20 mouse cellular contexts compared by ENCODE assay signal in genomic region chr12:71379626-71380423, GRCm38 (mm10).
DNase-seq lines count a peak whose midpoint lies in the region; ATAC-seq and TF ChIP-seq lines count a peak whose summit lies in the region.
"Had no signal": no experiment of that assay in that cellular context is flagged by ENCODE, and none has a peak within 500 bp of the region (broad histone marks: within the 10 kb centered on the region; RNA-seq: fewer than 3 reads in every experiment).

No protein-coding gene starts in this region.

- no peak for TF ChIP-seq POLR2A in kidney, adult 2 months (IDR thresholded peaks at IDR 0.05; ENCODE audit: low read depth, low read length)

- no peaks in the 10 kb centered on the region for H3K27me3 ChIP-seq in Patski
- no peaks in the 10 kb centered on the region for H3K27me3 ChIP-seq in kidney, adult 2 months (replicated peaks; ENCODE audit: control insufficient read depth, insufficient read depth, low read length)
- H3K27me3 ChIP-seq: CH12.LX; embryonic facial prominence, embryonic 15.5 days; forebrain, embryonic 12.5 days; heart, embryonic 13.5 days; hindbrain, embryonic 15.5 days had no signal

- WGBS in kidney, adult 2 months = 82% methylated on average over 8 of the region's 8 CpGs

- no peak overlapping the region for H3K4me3 ChIP-seq in kidney, adult 2 months (ENCODE audit: insufficient read depth, low read depth, low read length)
- H3K4me3 ChIP-seq: embryonic facial prominence, embryonic 15.5 days; forebrain, embryonic 12.5 days; heart, embryonic 13.5 days; hindbrain, embryonic 15.5 days had no signal

- DNase-seq in gastrocnemius, adult 18-20 months (ENCODE audit: low spot score) = peak; percentile 40
- DNase-seq in gastrocnemius, postnatal 10 days = no peak
- peak; percentile 15 for DNase-seq in 3T3-L1 (ENCODE audit: low read depth, low spot score)
- DNase-seq in Patski (ENCODE audit: low read depth, low spot score) = peak; percentile 61
- DNase-seq in skeletal muscle tissue, adult 2 months (ENCODE audit: low read depth, low spot score) = peak; percentile 58
- no peak for DNase-seq in ovary, adult 18-20 months (ENCODE audit: low spot score)
- no peak for DNase-seq in kidney, adult 2 months
- DNase-seq: adrenal gland, adult 2 months; adrenal gland, postnatal 36 days; cerebellum, adult 8-10 months; cerebellum, postnatal 14 days; embryo, embryonic 11 days; heart, postnatal 36 days had no signal

- in situ Hi-C loops in Patski (cut with MboI; ENCODE audit: low pct_unique_long_range_greater_than_20kb) = no loop called here

- TF ChIP-seq CTCF in Patski (IDR thresholded peaks at IDR 0.05) = no peak
- no peak for TF ChIP-seq CTCF in kidney, adult 2 months (conservative IDR thresholded peaks at IDR 0.05; ENCODE audit: insufficient read depth, insufficient read length, low read depth, low read length)

- CTCF ChIA-PET in Patski (lab: Charles Lee) = interaction anchor here (1.2 to 1.6 kb wide), 2 partner anchors 17 to 21 kb away, joined by 3 read pairs; no protein-coding TSS in a partner anchor

- H3K4me1 ChIP-seq in kidney, adult 2 months (ENCODE audit: control insufficient read depth, insufficient read depth, low read length) = 0 out of 2 replicates have a peak, but pooled peaks cover 2% of the 10 kb centered on the region
- H3K4me1 ChIP-seq: embryonic facial prominence, embryonic 15.5 days; heart, embryonic 13.5 days had no signal

- POLR2A ChIA-PET in Patski (lab: Charles Lee) = no interaction called here

- ATAC-seq in Patski = peak; percentile 64
- ATAC-seq: forebrain, embryonic 16.5 days; intestine, embryonic 16.5 days had no signal

- no peaks in the 10 kb centered on the region for H3K36me3 ChIP-seq in kidney, adult 2 months (ENCODE audit: control insufficient read depth, insufficient read depth, low read length)
- H3K36me3 ChIP-seq: embryonic facial prominence, embryonic 15.5 days; forebrain, embryonic 12.5 days; heart, embryonic 13.5 days; hindbrain, embryonic 15.5 days had no signal

- H3K27ac ChIP-seq in kidney, adult 2 months (ENCODE audit: insufficient read depth, low read depth, low read length) = no peak overlapping the region
- H3K27ac ChIP-seq: embryonic facial prominence, embryonic 15.5 days; forebrain, embryonic 12.5 days; heart, embryonic 13.5 days; hindbrain, embryonic 15.5 days had no signal

Comparison
In these comparisons a context has a peak if more than half of its experiments do, and no peak if none do; other contexts are left out.
1. DNase-seq: peak in gastrocnemius, adult 18-20 months (single experiment), 3T3-L1 (single experiment), Patski (single experiment) and skeletal muscle tissue, adult 2 months (single experiment); none in gastrocnemius, postnatal 10 days (single experiment), ovary, adult 18-20 months (single experiment) and kidney, adult 2 months (single experiment).